Mouse (Mus musculus) G1E (cell line): Measurements from ENCODE around the gene Jmjd1c.

Experiments used
- CTCF ChIP-seq: IDR thresholded peaks from 2 replicates; pipeline ENCODE4 v1.5.1; 2012; ENCODE audit warnings: low read depth, low read length, inconsistent platforms, mixed read lengths
- GATA1 ChIP-seq: IDR thresholded peaks from 2 replicates; pipeline ENCODE4 v1.6.1; 2012; ENCODE audit warnings: borderline replicate concordance, low read length, inconsistent platforms, mixed read lengths
- GATA2 ChIP-seq: IDR thresholded peaks from 2 replicates; pipeline ENCODE4 v1.6.1; 2012; ENCODE audit warnings: low read depth, low read length, inconsistent platforms, borderline replicate concordance

DNA sequence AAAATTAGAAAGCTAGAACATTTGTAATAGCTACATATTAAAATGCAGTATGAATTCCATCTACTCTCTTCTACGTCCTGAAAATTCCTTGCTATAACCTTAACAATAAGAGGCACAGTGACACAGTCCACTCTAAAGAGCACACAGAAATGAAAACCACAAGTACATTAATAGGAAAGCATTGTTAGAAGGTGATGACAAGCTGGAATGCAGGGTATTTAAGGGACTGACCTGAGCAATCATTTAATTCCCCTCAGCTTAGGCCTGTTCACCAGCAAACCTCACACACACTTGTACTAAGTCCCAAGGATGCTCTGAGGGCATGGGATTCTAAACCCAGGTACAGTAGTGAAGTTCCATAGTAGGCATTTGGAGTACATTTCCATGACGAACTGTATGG is 186.6 kb downstream of the Jmjd1c start:
- TF ChIP-seq GATA2 (no peak), CTCF (no peak), GATA1 (no peak)
